Mouse (Mus musculus) gastrocnemius, postnatal 4 days (tissue): ENCODE data around the gene Kcnj14. TPM values are rescaled to one million over a fixed set of nuclear protein-coding genes. Genes with fewer than 3 reads are reported as not detected.

Experiments
- DNase-seq, 2 experiments: peaks; one replicate each; pipeline ENCODE4 v3.0.0; 2021 to 2022; ENCODE audit warnings: low spot score in 2 of 2, mixed read lengths in 2 of 2
- total RNA-seq, 2 experiments: library from RNA; stranded (reverse); gene quantifications; 2 replicates each; pipeline ENCODE4 v1.2.3; 2021

Kcnj14 gene
- total RNA-seq, 2 experiments from 2014 or later = 0.39 TPM

GRCm38 (mm10) chr7:45833148-45833790 is 8.7 kb upstream of the Kcnj14 start:
- DNase-seq = peak in 1 of 2 experiments; percentile 23

GRCm38 (mm10) chr7:45832428-45832827 is 7.8 kb upstream of the Kcnj14 start:
- DNase-seq = no peak

- no peak for DNase-seq
These were observed 6.5 kb upstream of the Kcnj14 start for GRCm38 (mm10) chr7:45831128-45831525.

GRCm38 (mm10) chr7:45830427-45831127 is 6.0 kb upstream of the Kcnj14 start, which contains the start of gene Grwd1:
Gene Grwd1, minus strand, starts transcription at chr7:45830944.
- peak in 1 of 2 experiments; percentile 83 for DNase-seq

- DNase-seq = no peak
These were observed 2.0 kb upstream of the Kcnj14 start for GRCm38 (mm10) chr7:45826631-45827030.

GRCm38 (mm10) chr7:45820913-45821312 is 3.7 kb downstream of the Kcnj14 start:
- no peak for DNase-seq

- no peak for DNase-seq
These were observed 4.7 kb downstream of the Kcnj14 start for GRCm38 (mm10) chr7:45819843-45820242.

- no peak for DNase-seq
These were observed 8.6 kb downstream of the Kcnj14 start for GRCm38 (mm10) chr7:45815984-45816351.

GRCm38 (mm10) chr7:45815323-45815983 is 9.1 kb downstream of the Kcnj14 start:
- DNase-seq = no peak

- no peak for DNase-seq
These were observed 9.7 kb downstream of the Kcnj14 start for GRCm38 (mm10) chr7:45814841-45815240.

- DNase-seq = peak; percentile 94 to 98
These were observed 10.5 kb downstream of the Kcnj14 start, which contains the start of gene Cyth2 for GRCm38 (mm10) chr7:45813787-45814779. Gene Cyth2, minus strand, starts transcription at chr7:45814581.

- peak in 1 of 2 experiments; percentile 9 for DNase-seq
These were observed 11.7 kb downstream of the Kcnj14 start for GRCm38 (mm10) chr7:45812921-45813320.

GRCm38 (mm10) chr7:45809276-45810075 is 15.1 kb downstream of the Kcnj14 start:
- no peak for DNase-seq

- no peak for DNase-seq
These were observed 16.1 kb downstream of the Kcnj14 start for GRCm38 (mm10) chr7:45808471-45808870.

GRCm38 (mm10) chr7:45805941-45806340 is 18.6 kb downstream of the Kcnj14 start:
- DNase-seq = no peak

- no peak for DNase-seq
These were observed 22.0 kb downstream of the Kcnj14 start for GRCm38 (mm10) chr7:45802551-45802950.

- DNase-seq = peak; percentile 87 to 93
These were observed 23.2 kb downstream of the Kcnj14 start for GRCm38 (mm10) chr7:45801348-45801747.

GRCm38 (mm10) chr7:45800546-45801204 is 23.9 kb downstream of the Kcnj14 start:
- DNase-seq = no peak

- DNase-seq = no peak
These were observed 24.6 kb downstream of the Kcnj14 start for GRCm38 (mm10) chr7:45800001-45800400.
